Mouse (Mus musculus): ENCODE measurements around the gene Slc25a45. TPM values are rescaled to one million over a fixed set of nuclear protein-coding genes. Genes with fewer than 3 reads are reported as not detected.

Gene Slc25a45
- total RNA-seq, 2 experiments from 2014 or later = 2.5 to 2.7 TPM

DNA sequence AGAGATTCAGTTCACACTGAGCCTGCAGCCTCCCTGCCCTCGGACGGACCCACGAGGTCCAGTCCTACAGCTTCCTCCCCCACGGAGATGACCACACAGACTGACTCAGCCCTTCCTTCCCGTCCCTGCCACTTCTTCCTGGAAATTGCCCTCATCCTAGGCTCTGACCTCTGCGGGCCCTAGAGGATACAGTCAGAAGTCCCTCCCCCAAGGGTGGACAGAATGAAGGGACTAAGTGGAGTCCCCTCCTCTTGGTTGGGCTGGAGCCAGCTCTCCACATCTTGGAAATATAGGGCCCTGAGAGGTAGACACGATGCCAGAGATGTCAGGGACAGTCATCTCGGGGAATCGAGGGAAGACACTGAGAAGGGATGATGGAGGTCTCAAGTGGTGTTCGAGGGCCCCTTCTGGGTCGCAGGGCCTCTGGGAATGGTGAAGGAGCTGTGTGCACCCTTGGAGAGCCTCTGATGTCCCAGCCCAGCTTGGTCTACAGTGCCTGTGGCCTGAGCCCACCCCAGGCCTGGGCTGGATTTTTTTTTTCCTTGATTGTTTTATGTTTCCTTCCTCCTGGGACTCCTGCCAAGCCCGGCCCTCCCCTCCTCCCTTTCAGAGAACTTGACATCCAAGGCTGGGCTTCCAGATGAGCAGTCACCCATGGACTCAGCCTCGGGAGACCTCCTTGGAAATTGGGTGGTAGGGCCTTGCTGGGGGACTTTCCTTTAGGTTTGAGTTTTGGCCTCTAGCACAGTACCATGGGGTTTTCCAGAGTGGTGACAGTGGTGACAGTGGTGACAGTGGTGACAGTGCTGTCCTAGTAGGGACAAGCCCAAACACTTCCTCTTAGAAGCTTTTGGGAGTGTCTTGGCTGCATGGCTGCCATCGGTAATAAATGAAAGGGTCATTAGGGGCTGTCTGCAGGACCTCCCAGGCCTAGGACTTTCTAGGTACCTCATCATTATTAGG is 52.3 kb downstream of the Slc25a45 start:
- DNase-seq = no peak

DNA sequence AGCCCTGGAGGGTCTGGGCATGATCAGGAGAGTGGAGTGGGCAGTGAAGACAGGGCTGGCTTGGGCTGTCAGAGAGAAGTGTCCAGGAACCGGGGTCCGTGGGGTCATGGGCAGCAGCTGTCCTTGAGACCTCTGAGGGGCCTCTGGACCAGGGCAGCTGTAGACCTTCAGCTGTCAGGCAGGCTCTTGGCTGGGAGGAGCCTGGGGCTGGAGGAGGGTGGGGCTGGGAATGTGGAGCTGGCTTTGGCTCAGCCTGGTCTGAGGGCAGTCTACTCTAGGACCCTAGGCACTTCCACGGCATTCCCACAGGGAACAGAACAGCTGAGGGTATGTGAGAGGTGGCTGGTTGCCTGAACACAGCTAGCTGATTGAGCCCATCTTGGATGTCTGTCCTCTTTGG is 57.7 kb downstream of the Slc25a45 start:
- no peak for DNase-seq

Other genes with a start within 250 kb of the Slc25a45 start
- gene Rela, start 240.3 kb upstream of the Slc25a45 start, total RNA-seq (2021) = 10 to 100 TPM; 17.2 to 17.7 TPM
- gene Sipa1, start 214.1 kb upstream of the Slc25a45 start, total RNA-seq (2021) = 10 to 100 TPM; 16.6 to 18.0 TPM
- 10 to 100 TPM; 17.8 to 18.6 TPM for gene Map3k11, start 189.1 kb upstream of the Slc25a45 start, total RNA-seq (2021)
- 10 to 100 TPM; 61.9 to 68.5 TPM for gene Pcnx3, start 188.9 kb upstream of the Slc25a45 start, total RNA-seq (2021)
- gene Kcnk7, start 173.4 kb upstream of the Slc25a45 start, total RNA-seq (2021) = not detected
- gene Ehbp1l1, start 151.5 kb upstream of the Slc25a45 start, total RNA-seq (2021) = 10 to 100 TPM; 13.7 to 14.2 TPM
- 10 to 100 TPM; 24.1 to 29.4 TPM for gene Fam89b, start 148.2 kb upstream of the Slc25a45 start, total RNA-seq (2021)
- 10 to 100 TPM; 24.9 to 28.0 TPM for gene Ltbp3, start 136.9 kb upstream of the Slc25a45 start, total RNA-seq (2021)
- gene Scyl1, start 106.4 kb upstream of the Slc25a45 start, total RNA-seq (2021) = 10 to 100 TPM; 75.6 to 75.9 TPM
- gene Frmd8, start 2.5 kb upstream of the Slc25a45 start, total RNA-seq (2021) = 10 to 100 TPM; 13.5 to 14.2 TPM
- 1 to 10 TPM; 1.9 to 2.2 TPM for gene Tigd3, start 16.3 kb downstream of the Slc25a45 start, total RNA-seq (2021)
- 100 to 1,000 TPM in 1 of 2 experiments, 10 to 100 TPM in 1; 92.0 to 108 TPM for gene Dpf2, start 35.2 kb downstream of the Slc25a45 start, total RNA-seq (2021)
- 1 to 10 TPM; 4.4 to 5.5 TPM for gene Cdc42ep2, start 47.0 kb downstream of the Slc25a45 start, total RNA-seq (2021)
- gene Pola2, start 86.4 kb downstream of the Slc25a45 start, total RNA-seq (2021) = 1 to 10 TPM; 5.3 to 5.5 TPM
- not detected for gene Slc22a20, start 108.3 kb downstream of the Slc25a45 start, total RNA-seq (2021)
- gene Capn1, start 138.1 kb downstream of the Slc25a45 start, total RNA-seq (2021) = 10 to 100 TPM; 20.5 to 26.0 TPM
- gene Syvn1, start 168.8 kb downstream of the Slc25a45 start, total RNA-seq (2021) = 10 to 100 TPM; 46.4 to 52.3 TPM
- 10 to 100 TPM; 46.8 to 47.9 TPM for gene Mrpl49, start 180.0 kb downstream of the Slc25a45 start, total RNA-seq (2021)
- 100 to 1,000 TPM; 676 to 701 TPM for gene Fau, start 180.0 kb downstream of the Slc25a45 start, total RNA-seq (2021)
- gene Znhit2, start 183.4 kb downstream of the Slc25a45 start, total RNA-seq (2021) = 10 to 100 TPM; 33.1 to 35.2 TPM
- 10 to 100 TPM; 26.4 to 34.2 TPM for gene Tm7sf2, start 190.6 kb downstream of the Slc25a45 start, total RNA-seq (2021)
- 10 to 100 TPM; 85.3 to 88.8 TPM for gene Vps51, start 199.4 kb downstream of the Slc25a45 start, total RNA-seq (2021)
- not detected for gene Tmem262, start 202.2 kb downstream of the Slc25a45 start, total RNA-seq (2021)
- gene Gm28374, start 204.4 kb downstream of the Slc25a45 start, total RNA-seq (2021) = 1 to 10 TPM; 1.5 to 1.6 TPM
- 10 to 100 TPM; 39.6 to 40.3 TPM for gene Zfpl1, start 207.1 kb downstream of the Slc25a45 start, total RNA-seq (2021)
- gene Cdca5, start 207.2 kb downstream of the Slc25a45 start, total RNA-seq (2021) = under 1 TPM; 0.17 to 0.43 TPM
- gene AC131692.1, start 216.6 kb downstream of the Slc25a45 start, total RNA-seq (2021) = not detected
- gene Naaladl1, start 228.0 kb downstream of the Slc25a45 start, total RNA-seq (2021) = under 1 TPM in 1 of 2 experiments, not detected in 1; 0.12 TPM
- gene Sac3d1, start 240.8 kb downstream of the Slc25a45 start, total RNA-seq (2021) = 10 to 100 TPM; 14.7 to 14.9 TPM

All from layer of hippocampus, postnatal 36 days (tissue).